Mouse (Mus musculus) MEL (cell line): Measurements from ENCODE around the gene Rbfox3. TPM values are rescaled to one million over a fixed set of nuclear protein-coding genes. Genes with fewer than 3 reads are reported as not detected.

ENCODE experiments used
- DNase-seq: peaks from one replicate; pipeline ENCODE4 v3.0.0; 2011; ENCODE audit warnings: low read depth, low spot score
- H3K27ac ChIP-seq: 2 replicates; pipeline ENCODE4 v1.5.1; 2012; ENCODE audit warnings: low read depth, mild to moderate bottlenecking, control low read depth, low read length, moderate library complexity; ENCODE audit not compliant: control insufficient read depth
- H3K27me3 ChIP-seq, 2 experiments: fragments of 150-350 bp in 1 of 2; sonication (generic) in 1 of 2; 2 replicates each; pipeline ENCODE4 v1.6.1; 2012; ENCODE audit warnings: low read length in 2 of 2, mild to moderate bottlenecking in 2 of 2, improper control_type of control experiment in 1 of 2, moderate library complexity in 1 of 2; ENCODE audit not compliant: insufficient read depth in 2 of 2, control insufficient read depth in 1 of 2
- H3K36me3 ChIP-seq, 2 experiments: 2 replicates each; pipeline ENCODE4 v1.6.1; 2012 to 2014; ENCODE audit warnings: low read length in 2 of 2, improper control_type of control experiment in 1 of 2, inconsistent platforms in 1 of 2, mild to moderate bottlenecking in 1 of 2; ENCODE audit not compliant: insufficient read depth in 2 of 2, control insufficient read depth in 1 of 2
- H3K4me1 ChIP-seq, 2 experiments: fragments of 150-350 bp in 1 of 2; sonication (generic) in 1 of 2; 2 replicates each; pipeline ENCODE4 v1.6.1; 2012; ENCODE audit warnings: low read length in 2 of 2, improper control_type of control experiment in 1 of 2, mild to moderate bottlenecking in 1 of 2; ENCODE audit not compliant: insufficient read depth in 2 of 2, control insufficient read depth in 1 of 2
- H3K4me3 ChIP-seq, 2 experiments: fragments of 150-350 bp in 1 of 2; sonication (generic) in 1 of 2; 2 replicates each; pipeline ENCODE4 v1.5.1; 2012; ENCODE audit warnings: low read depth in 2 of 2, low read length in 2 of 2, mild to moderate bottlenecking in 2 of 2, moderate library complexity in 2 of 2, control low read depth in 1 of 2, improper control_type of control experiment in 1 of 2; ENCODE audit not compliant: control insufficient read depth in 1 of 2, insufficient read depth in 1 of 2
- H3K79me2 ChIP-seq: 2 replicates; pipeline ENCODE4 v1.6.1; 2012; ENCODE audit warnings: mild to moderate bottlenecking, low read length, moderate library complexity; ENCODE audit not compliant: control insufficient read depth, poor library complexity, insufficient read depth
- H3K9ac ChIP-seq: 2 replicates; pipeline ENCODE4 v1.6.1; 2012; ENCODE audit warnings: low read depth, mild to moderate bottlenecking, control low read depth, low read length, moderate library complexity; ENCODE audit not compliant: control insufficient read depth, poor library complexity, severe bottlenecking
- H3K9me3 ChIP-seq: fragments of 150-350 bp; sonication (generic); replicated peaks from 2 replicates; pipeline ENCODE4 v1.6.1; 2012; ENCODE audit warnings: mild to moderate bottlenecking, low read length, improper control_type of control experiment, moderate library complexity; ENCODE audit not compliant: insufficient read depth
- CHD1 ChIP-seq: IDR thresholded peaks from 2 replicates; pipeline ENCODE4 v1.6.1; 2012; ENCODE audit warnings: low read depth, mild to moderate bottlenecking, inconsistent platforms, low read length, improper control_type of control experiment
- CHD2 ChIP-seq: IDR thresholded peaks from 2 replicates; pipeline ENCODE4 v1.6.1; 2011; ENCODE audit warnings: low read length, improper control_type of control experiment
- CTCF ChIP-seq, 3 experiments: IDR thresholded peaks in 2 of 3; conservative IDR thresholded peaks in 1 of 3; 2 replicates each; pipeline ENCODE4 v1.5.1; 2011 to 2012; ENCODE audit warnings: low read length in 3 of 3, low read depth in 2 of 3, mild to moderate bottlenecking in 2 of 3, improper control_type of control experiment in 1 of 3, inconsistent platforms in 1 of 3, mixed read lengths in 1 of 3, moderate library complexity in 1 of 3; ENCODE audit not compliant: control insufficient read depth in 1 of 3, insufficient read depth in 1 of 3, poor library complexity in 1 of 3, severe bottlenecking in 1 of 3
- ELF1 ChIP-seq: IDR thresholded peaks from 2 replicates; pipeline ENCODE4 v1.6.1; 2014; ENCODE audit warnings: low read depth, mild to moderate bottlenecking, inconsistent platforms, low read length, improper control_type of control experiment, moderate library complexity
- EP300 ChIP-seq, 2 experiments: IDR thresholded peaks; 2 replicates each; pipeline ENCODE4 v1.6.1; 2011; ENCODE audit warnings: improper control_type of control experiment in 2 of 2, low read length in 2 of 2, low read depth in 1 of 2, mild to moderate bottlenecking in 1 of 2
- GABPA ChIP-seq: IDR thresholded peaks from 2 replicates; pipeline ENCODE4 v1.6.1; 2012; ENCODE audit warnings: low read depth, mild to moderate bottlenecking, inconsistent platforms, low read length, improper control_type of control experiment, moderate library complexity
- HCFC1 ChIP-seq: IDR thresholded peaks from 2 replicates; pipeline ENCODE4 v1.6.1; 2012; ENCODE audit warnings: low read depth, mild to moderate bottlenecking, inconsistent platforms, low read length, improper control_type of control experiment, moderate library complexity
- KAT2A ChIP-seq: conservative IDR thresholded peaks from 2 replicates; pipeline ENCODE4 v1.6.1; 2012; ENCODE audit warnings: low read depth, low read length, improper control_type of control experiment, inconsistent platforms
- MAFK ChIP-seq: IDR thresholded peaks from 2 replicates; pipeline ENCODE4 v1.6.1; 2011; ENCODE audit warnings: low read depth, mild to moderate bottlenecking, low read length, improper control_type of control experiment, borderline replicate concordance
- MAX ChIP-seq: IDR thresholded peaks from 2 replicates; pipeline ENCODE4 v1.6.1; 2011; ENCODE audit warnings: low read length, improper control_type of control experiment
- MEF2A ChIP-seq: IDR thresholded peaks from 2 replicates; pipeline ENCODE4 v1.6.1; 2014; ENCODE audit warnings: low read depth, mild to moderate bottlenecking, inconsistent platforms, low read length, improper control_type of control experiment; ENCODE audit not compliant: poor library complexity, insufficient replicate concordance, severe bottlenecking; ENCODE audit errors: extremely low read depth
- MXI1 ChIP-seq: IDR thresholded peaks from 2 replicates; pipeline ENCODE4 v1.6.1; 2011; ENCODE audit warnings: mild to moderate bottlenecking, low read depth, low read length, improper control_type of control experiment
- NELFE ChIP-seq: IDR thresholded peaks from 2 replicates; pipeline ENCODE4 v1.6.1; 2011; ENCODE audit warnings: low read depth, low read length, improper control_type of control experiment
- POLR2AphosphoS2 ChIP-seq: IDR thresholded peaks from 2 replicates; pipeline ENCODE4 v1.6.1; 2011; ENCODE audit warnings: low read length, improper control_type of control experiment
- POLR2AphosphoS5 ChIP-seq: IDR thresholded peaks from 2 replicates; pipeline ENCODE4 v1.6.1; 2012; ENCODE audit warnings: low read depth, borderline replicate concordance, mild to moderate bottlenecking, inconsistent platforms, low read length, moderate library complexity, mixed read lengths
- RCOR1 ChIP-seq: IDR thresholded peaks from 2 replicates; pipeline ENCODE4 v1.6.1; 2012; ENCODE audit warnings: low read depth, mild to moderate bottlenecking, inconsistent platforms, low read length, improper control_type of control experiment
- SIN3A ChIP-seq: IDR thresholded peaks from 2 replicates; pipeline ENCODE4 v1.6.1; 2012; ENCODE audit warnings: low read length, improper control_type of control experiment, inconsistent platforms
- SMC3 ChIP-seq: IDR thresholded peaks from 2 replicates; pipeline ENCODE4 v1.6.1; 2011; ENCODE audit warnings: low read depth, low read length, improper control_type of control experiment
- TAL1 ChIP-seq: IDR thresholded peaks from 2 replicates; pipeline ENCODE4 v1.6.1; 2012; ENCODE audit warnings: mild to moderate bottlenecking, inconsistent platforms, low read length, moderate library complexity, mixed read lengths
- TBP ChIP-seq: IDR thresholded peaks from 2 replicates; pipeline ENCODE4 v1.8.0; 2011; ENCODE audit warnings: low read depth, low read length, improper control_type of control experiment
- USF1 ChIP-seq: IDR thresholded peaks from 2 replicates; pipeline ENCODE4 v1.6.1; 2014; ENCODE audit warnings: low read depth, mild to moderate bottlenecking, inconsistent platforms, low read length, improper control_type of control experiment, moderate library complexity
- ZC3H11A ChIP-seq: IDR thresholded peaks from 2 replicates; pipeline ENCODE4 v1.6.1; 2012; ENCODE audit warnings: low read depth, mild to moderate bottlenecking, inconsistent platforms, low read length, improper control_type of control experiment
- ZMIZ1 ChIP-seq: IDR thresholded peaks from 2 replicates; pipeline ENCODE4 v1.6.1; 2012; ENCODE audit warnings: low read depth, mild to moderate bottlenecking, inconsistent platforms, low read length, improper control_type of control experiment, moderate library complexity
- ZNF384 ChIP-seq: IDR thresholded peaks from 2 replicates; pipeline ENCODE4 v1.6.1; 2012; ENCODE audit warnings: low read depth, mild to moderate bottlenecking, inconsistent platforms, low read length, improper control_type of control experiment
- polyA plus RNA-seq, 2 experiments: library from polyadenylated mRNA; stranded (reverse) in 1 of 2; unstranded in 1 of 2; fragments of >175 nt in 1 of 2; fragments of >200 nt in 1 of 2; gene quantifications; 2 replicates each; pipeline versions ENCODE4 v1.2.1 to v1.2.4; 2012; ENCODE audit warnings: low replicate concordance in 2 of 2, low read depth in 1 of 2; ENCODE audit not compliant: insufficient read length in 2 of 2, insufficient read depth in 1 of 2, missing spikeins in 1 of 2
- total RNA-seq: library from RNA; depleted of rRNA; stranded (reverse); fragments of 300-350 nt; gene quantifications from 2 replicates; pipeline ENCODE4 v1.2.3, GENCODE M21; 2012

Gene Rbfox3
- total and polyA plus RNA-seq, 3 experiments = not detected

DNA sequence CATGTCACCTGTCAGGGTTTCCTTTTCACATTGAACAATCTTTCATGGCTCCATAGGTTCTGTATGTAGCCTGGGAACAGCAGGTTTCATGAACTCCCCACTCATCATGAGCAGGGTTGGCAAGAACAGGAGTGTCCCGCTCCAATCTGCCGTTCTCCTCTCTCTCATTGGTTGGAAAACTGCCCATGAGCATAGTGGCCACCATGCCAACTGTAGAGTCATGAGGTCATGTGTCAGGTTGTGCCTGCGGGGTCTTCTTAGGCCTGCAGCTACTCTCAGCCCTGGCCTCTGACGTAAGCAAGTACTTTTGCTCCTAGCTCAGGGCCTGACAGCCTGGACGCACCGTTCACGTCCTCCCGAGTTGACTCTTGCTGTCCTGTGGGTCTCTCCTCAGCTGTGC lies 221.1 kb downstream of the Rbfox3 start:
- DNase-seq = no peak
- Histone ChIP-seq H3K36me3 (no peaks in the 10 kb centered on the region), H3K79me2 (no peaks in the 10 kb centered on the region), H3K4me1 (no peaks in the 10 kb centered on the region), H3K27me3 (no peaks in the 10 kb centered on the region), H3K9ac (no peak overlapping the region), H3K4me3 (no peak overlapping the region), H3K9me3 (no peaks in the 10 kb centered on the region), H3K27ac (no peak overlapping the region)
- TF ChIP-seq MEF2A (no peak), NELFE (no peak), SMC3 (no peak), POLR2AphosphoS2 (no peak), ZMIZ1 (no peak), CHD2 (no peak), ZC3H11A (no peak), ELF1 (no peak), MAX (no peak), ZNF384 (no peak), TBP (no peak)

DNA sequence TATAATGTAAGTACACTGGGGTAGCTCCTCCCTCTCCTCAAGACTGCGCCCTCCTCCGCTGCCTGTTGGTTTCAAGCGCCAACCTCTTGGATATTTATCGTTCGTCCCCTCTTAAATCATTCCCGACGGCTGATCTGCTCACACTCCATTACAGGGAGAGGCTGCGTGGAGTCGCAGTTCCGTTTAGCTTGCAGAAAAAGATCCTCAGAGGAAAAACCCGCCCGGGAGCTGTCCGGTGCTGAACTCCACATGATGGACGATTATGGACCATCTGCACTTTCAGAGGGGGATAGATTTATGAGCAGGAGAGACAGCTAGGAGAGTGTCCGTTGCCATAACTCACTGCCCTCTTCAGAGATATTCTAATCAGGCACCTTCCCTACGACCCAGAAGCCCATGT lies 226.0 kb downstream of the Rbfox3 start:
- peak; percentile 8 for DNase-seq
- Histone ChIP-seq H3K27me3 (no peaks in the 10 kb centered on the region), H3K36me3 (no peaks in the 10 kb centered on the region), H3K9me3 (no peaks in the 10 kb centered on the region), H3K79me2 (no peaks in the 10 kb centered on the region), H3K27ac (no peak overlapping the region), H3K9ac (no peak overlapping the region), H3K4me1 (no peaks in the 10 kb centered on the region), H3K4me3 (no peak overlapping the region)
- TF ChIP-seq CTCF (IDR thresholded peaks at IDR 0.05 in 2 of 3, conservative IDR thresholded peaks at IDR 0.05 in 1 of 3; ENCODE audit: control insufficient read depth in 1 of 3, insufficient read depth in 1 of 3, low read depth in 2 of 3, low read length in 3 of 3, poor library complexity in 1 of 3, severe bottlenecking in 1 of 3) (no peak), RCOR1 (no peak), MAFK (no peak), TBP (no peak), NELFE (no peak), CHD1 (no peak), MEF2A (no peak), SIN3A (no peak), MXI1 (no peak), EP300 (IDR thresholded peaks at IDR 0.05; ENCODE audit: low read depth in 1 of 2, low read length in 2 of 2) (no peak), USF1 (no peak), HCFC1 (no peak), POLR2AphosphoS5 (no peak), KAT2A (no peak), GABPA (no peak), CHD2 (no peak), SMC3 (no peak), TAL1 (no peak)
